Mouse (Mus musculus) midbrain, embryonic 11.5 days (tissue): ENCODE results near the gene Fbxo48. TPM values are rescaled to one million over a fixed set of nuclear protein-coding genes. Genes with fewer than 3 reads are reported as not detected.

Source experiments
- ATAC-seq: fragments of 200-750 bp; cut with Nextera tagmentation; 2 replicates; pipeline ENCODE4 v1.8.0; 2017; ENCODE audit warnings: moderate TSS enrichment, moderate library complexity; ENCODE audit not compliant: low FRiP score
- DNase-seq: peaks from one replicate; pipeline ENCODE4 v3.0.0; 2015; ENCODE audit warnings: low spot score; ENCODE audit errors: missing footprints
- H3K27ac ChIP-seq: fragments of 300-500 bp; sonication (generic); 2 replicates; pipeline ENCODE4 v1.5.1; 2014; ENCODE audit warnings: low read depth, low read length
- H3K27me3 ChIP-seq: fragments of 300-500 bp; sonication (generic); 2 replicates; pipeline ENCODE4 v1.6.1; 2014; ENCODE audit warnings: mild to moderate bottlenecking, low read length, moderate library complexity, mixed read lengths; ENCODE audit not compliant: control insufficient read depth, insufficient read depth
- H3K36me3 ChIP-seq: fragments of 300-500 bp; sonication (generic); 2 replicates; pipeline ENCODE4 v1.6.1; 2014; ENCODE audit warnings: mild to moderate bottlenecking, low read length, moderate library complexity, mixed read lengths; ENCODE audit not compliant: control insufficient read depth, insufficient read depth
- H3K4me1 ChIP-seq: fragments of 300-500 bp; sonication (generic); 2 replicates; pipeline ENCODE4 v1.6.1; 2014; ENCODE audit warnings: low read length; ENCODE audit not compliant: control insufficient read depth, insufficient read depth
- H3K4me2 ChIP-seq: fragments of 300-500 bp; sonication (generic); 2 replicates; pipeline ENCODE4 v1.6.1; 2014; ENCODE audit warnings: mild to moderate bottlenecking, moderate library complexity
- H3K4me3 ChIP-seq: fragments of 300-500 bp; sonication (generic); 2 replicates; pipeline ENCODE4 v1.5.1; 2014; ENCODE audit warnings: low read depth, low read length
- H3K9ac ChIP-seq: fragments of 300-500 bp; sonication (generic); 2 replicates; pipeline ENCODE4 v1.6.1; 2014; ENCODE audit warnings: low read length
- H3K9me3 ChIP-seq: fragments of 300-500 bp; sonication (generic); 2 replicates; pipeline ENCODE4 v1.6.1; 2016; ENCODE audit warnings: low read length; ENCODE audit not compliant: control insufficient read depth
- WGBS: fragments of 180-500 bp; shearing (Covaris S2); extraction: QIAGEN DNeasy Blood & Tissue Kit; methylation state at CpG from one replicate; pipeline ENCODE4 v1.1.7; 2014; 5-methylcytosine and 5-hydroxymethylcytosine counted together
- polyA plus RNA-seq: library from polyadenylated mRNA; unstranded; fragments of >200 nt; fragmentation: Nextera tagmentation; extraction: Ambion mirVana; gene quantifications from 2 replicates; pipeline ENCODE4 v1.2.1, GENCODE M21; 2014

Fbxo48 gene
- 2.4 and 2.8 TPM in 2 replicates for polyA plus RNA-seq

GRCm38 (mm10) chr11:16950976-16951760 is at the start of gene Fbxo48:
TSS of gene Fbxo48 (plus strand) at chr11:16951375.
- peak within 1 kb of the TSS; percentile 73 for H3K4me2 ChIP-seq
- under 1% methylated on average over 38 of the region's 38 CpGs for WGBS
- no peaks in the 10 kb centered on the region for H3K36me3 ChIP-seq
- peak; percentile 99 for DNase-seq
- no peaks in the 10 kb centered on the region for H3K27me3 ChIP-seq
- H3K9ac ChIP-seq, result peak within 1 kb of the TSS; percentile 80
- H3K27ac ChIP-seq, result 0 out of 2 replicates have a peak within 1 kb of the TSS, but pooled peaks have one; percentile 16
- no peaks in the 10 kb centered on the region for H3K9me3 ChIP-seq
- peak; percentile 100 for ATAC-seq
- 0 out of 2 replicates have a peak, but pooled peaks cover 5% of the 10 kb centered on the region for H3K4me1 ChIP-seq
- H3K4me3 ChIP-seq, result peak within 1 kb of the TSS; percentile 57

- Histone ChIP-seq H3K36me3 (no peaks in the 10 kb centered on the region), H3K4me2 (no peak overlapping the region), H3K9me3 (no peaks in the 10 kb centered on the region), H3K27me3 (no peaks in the 10 kb centered on the region), H3K4me3 (no peak overlapping the region), H3K9ac (no peak overlapping the region), H3K27ac (no peak overlapping the region), H3K4me1 (no peaks in the 10 kb centered on the region)
- DNase-seq (no peak), ATAC-seq (no peak)
- 79% methylated on average over 8 of the region's 8 CpGs for WGBS
These were observed 46.7 kb upstream of the Fbxo48 start for GRCm38 (mm10) chr11:16904302-16905011.

- no peaks in the 10 kb centered on the region for H3K27me3 ChIP-seq
- no peak overlapping the region for H3K27ac ChIP-seq
- no peak overlapping the region for H3K4me2 ChIP-seq
- 79% methylated on average over 3 of the region's 3 CpGs for WGBS
- no peaks in the 10 kb centered on the region for H3K36me3 ChIP-seq
- no peaks in the 10 kb centered on the region for H3K4me1 ChIP-seq
- ATAC-seq, result no peak
- no peaks in the 10 kb centered on the region for H3K9me3 ChIP-seq
- H3K4me3 ChIP-seq, result no peak overlapping the region
- H3K9ac ChIP-seq, result no peak overlapping the region
- no peak for DNase-seq
These were observed 46.2 kb upstream of the Fbxo48 start for GRCm38 (mm10) chr11:16905012-16905332.

- Histone ChIP-seq H3K4me3 (no peak overlapping the region), H3K36me3 (no peaks in the 10 kb centered on the region), H3K9ac (no peak overlapping the region), H3K4me2 (no peak overlapping the region), H3K9me3 (no peaks in the 10 kb centered on the region), H3K27me3 (no peaks in the 10 kb centered on the region), H3K4me1 (no peaks in the 10 kb centered on the region), H3K27ac (no peak overlapping the region)
- DNase-seq (no peak), ATAC-seq (no peak)
- WGBS, result 90% methylated on average over 2 of the region's 2 CpGs
These were observed 44.6 kb upstream of the Fbxo48 start for GRCm38 (mm10) chr11:16906530-16906929.

- no peak overlapping the region for H3K9ac ChIP-seq
- no peak overlapping the region for H3K4me3 ChIP-seq
- no peaks in the 10 kb centered on the region for H3K4me1 ChIP-seq
- ATAC-seq, result no peak
- no peak for DNase-seq
- H3K9me3 ChIP-seq, result no peaks in the 10 kb centered on the region
- H3K27ac ChIP-seq, result no peak overlapping the region
- no peaks in the 10 kb centered on the region for H3K36me3 ChIP-seq
- no peaks in the 10 kb centered on the region for H3K27me3 ChIP-seq
- WGBS, result 83% methylated on average over 1 of the region's 1 CpGs
- no peak overlapping the region for H3K4me2 ChIP-seq
These were observed 43.6 kb upstream of the Fbxo48 start for GRCm38 (mm10) chr11:16907517-16908129.

GRCm38 (mm10) chr11:16914756-16915155 is 36.4 kb upstream of the Fbxo48 start:
- Histone ChIP-seq H3K9me3 (no peaks in the 10 kb centered on the region), H3K36me3 (no peaks in the 10 kb centered on the region), H3K4me1 (no peaks in the 10 kb centered on the region), H3K4me3 (no peak overlapping the region), H3K27me3 (no peaks in the 10 kb centered on the region), H3K4me2 (no peak overlapping the region), H3K9ac (no peak overlapping the region), H3K27ac (no peak overlapping the region)
- no peak for DNase-seq
- ATAC-seq, result no peak
- WGBS, result 71% methylated on average over 3 of the region's 3 CpGs

- H3K36me3 ChIP-seq, result no peaks in the 10 kb centered on the region
- no peaks in the 10 kb centered on the region for H3K4me1 ChIP-seq
- no peaks in the 10 kb centered on the region for H3K9me3 ChIP-seq
- H3K27ac ChIP-seq, result no peak overlapping the region
- H3K27me3 ChIP-seq, result no peaks in the 10 kb centered on the region
- H3K4me3 ChIP-seq, result no peak overlapping the region
- no peak overlapping the region for H3K9ac ChIP-seq
- no peak for ATAC-seq
- DNase-seq, result no peak
- no peak overlapping the region for H3K4me2 ChIP-seq
- WGBS, result 77% methylated on average over 5 of the region's 5 CpGs
These were observed 35.3 kb upstream of the Fbxo48 start for GRCm38 (mm10) chr11:16915850-16916249.

GRCm38 (mm10) chr11:16917512-16917911 is 33.7 kb upstream of the Fbxo48 start:
- no peak overlapping the region for H3K27ac ChIP-seq
- no peaks in the 10 kb centered on the region for H3K27me3 ChIP-seq
- ATAC-seq (no peak), DNase-seq (no peak)
- WGBS, result 95% methylated on average over 2 of the region's 2 CpGs
- no peak overlapping the region for H3K4me3 ChIP-seq
- H3K4me1 ChIP-seq, result no peaks in the 10 kb centered on the region
- H3K4me2 ChIP-seq, result no peak overlapping the region
- H3K36me3 ChIP-seq, result no peaks in the 10 kb centered on the region
- no peak overlapping the region for H3K9ac ChIP-seq
- H3K9me3 ChIP-seq, result no peaks in the 10 kb centered on the region

- H3K4me3 ChIP-seq, result no peak overlapping the region
- 93% methylated on average over 3 of the region's 3 CpGs for WGBS
- H3K27ac ChIP-seq, result no peak overlapping the region
- no peaks in the 10 kb centered on the region for H3K9me3 ChIP-seq
- no peaks in the 10 kb centered on the region for H3K4me1 ChIP-seq
- H3K27me3 ChIP-seq, result no peaks in the 10 kb centered on the region
- H3K9ac ChIP-seq, result no peak overlapping the region
- H3K36me3 ChIP-seq, result no peaks in the 10 kb centered on the region
- ATAC-seq, result no peak
- H3K4me2 ChIP-seq, result no peak overlapping the region
- DNase-seq, result no peak
These were observed 19.0 kb upstream of the Fbxo48 start for GRCm38 (mm10) chr11:16932159-16932558.
